Mouse (Mus musculus): ENCODE results near the gene Dnttip1.

DNA sequence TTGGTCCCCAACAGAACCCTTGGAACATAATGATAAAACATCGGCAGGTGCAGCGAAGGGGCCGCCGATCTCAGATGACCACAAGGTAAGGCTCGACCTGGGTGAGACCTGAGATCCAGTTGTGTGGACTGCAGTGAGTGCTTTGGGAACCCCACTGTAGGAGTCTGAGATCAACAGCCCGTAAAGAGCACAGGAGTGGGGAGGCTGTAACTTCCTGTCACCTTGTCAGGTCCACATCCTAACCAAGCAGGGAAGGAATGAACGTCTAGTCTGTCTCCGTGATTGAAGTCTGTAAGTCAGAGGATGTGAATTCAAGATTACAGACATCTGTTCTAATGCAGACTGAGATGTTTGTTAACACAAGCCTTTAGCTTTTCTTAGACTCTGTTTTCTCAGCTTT, 910 bp downstream of the Dnttip1 start:
- TF ChIP-seq CTCF (IDR thresholded peaks at IDR 0.05) (no peak), POLR2A (IDR thresholded peaks at IDR 0.05; ENCODE audit: insufficient read depth, low read depth, low read length) (no peak)

Data from heart, adult 2 months (tissue).